Mouse (Mus musculus): ENCODE measurements around the gene Glp1r. TPM values are rescaled to one million over a fixed set of nuclear protein-coding genes. Genes with fewer than 3 reads are reported as not detected.

The Glp1r gene
- polyA plus RNA-seq, 1 experiment from 2014 or later = 0.17 TPM

GRCm38 (mm10) chr17:30912536-30912935, 10.9 kb downstream of the Glp1r start:
- no peak for ATAC-seq (ENCODE audit: extremely low read depth, insufficient number of reproducible peaks, low FRiP score, low TSS enrichment)
- Histone ChIP-seq H3K4me2 (no peak overlapping the region), H3K36me3 (no peaks in the 10 kb centered on the region), H3K9ac (no peak overlapping the region), H3K27me3 (replicated peaks) (peaks cover 17% of the 10 kb centered on the region), H3K9me3 (no peaks in the 10 kb centered on the region), H3K27ac (replicated peaks) (no peak overlapping the region), H3K4me1 (peaks cover 3% of the 10 kb centered on the region; the same call in 1 of the 2 replicates), H3K4me3 (no peak overlapping the region)
- WGBS = 63% methylated on average over 5 of the region's 5 CpGs

- Histone ChIP-seq H3K9ac (no peak overlapping the region), H3K4me3 (no peak overlapping the region)
These were observed 12.6 kb downstream of the Glp1r start for GRCm38 (mm10) chr17:30914264-30914663.

GRCm38 (mm10) chr17:30923566-30923965, 21.9 kb downstream of the Glp1r start:
- Histone ChIP-seq H3K27ac (replicated peaks) (no peak overlapping the region), H3K4me1 (no peaks in the 10 kb centered on the region), H3K27me3 (replicated peaks) (0 out of 2 replicates have a peak, but pooled peaks cover 4% of the 10 kb centered on the region), H3K36me3 (no peaks in the 10 kb centered on the region), H3K9ac (no peak overlapping the region), H3K4me2 (no peak overlapping the region), H3K9me3 (no peaks in the 10 kb centered on the region), H3K4me3 (no peak overlapping the region)
- ATAC-seq (ENCODE audit: extremely low read depth, insufficient number of reproducible peaks, low FRiP score, low TSS enrichment) = no peak
- 56% methylated on average over 4 of the region's 4 CpGs for WGBS

More at GRCm38 (mm10) chr17:30914264-30914663, 12.6 kb downstream of the Glp1r start:
- H3K27me3 ChIP-seq (replicated peaks) = peaks cover 11% of the 10 kb centered on the region
- H3K9me3 ChIP-seq = no peaks in the 10 kb centered on the region
- H3K36me3 ChIP-seq = no peaks in the 10 kb centered on the region
- H3K27ac ChIP-seq (replicated peaks) = no peak overlapping the region
- no peak for ATAC-seq (ENCODE audit: extremely low read depth, insufficient number of reproducible peaks, low FRiP score, low TSS enrichment)
- no peaks in the 10 kb centered on the region for H3K4me1 ChIP-seq
- H3K4me2 ChIP-seq = no peak overlapping the region

- no peak overlapping the region for H3K27ac ChIP-seq (replicated peaks)
- H3K4me2 ChIP-seq = no peak overlapping the region
- no peaks in the 10 kb centered on the region for H3K36me3 ChIP-seq
- no peaks in the 10 kb centered on the region for H3K4me1 ChIP-seq
- ATAC-seq (ENCODE audit: extremely low read depth, insufficient number of reproducible peaks, low FRiP score, low TSS enrichment) = no peak
- WGBS = 78% methylated on average over 7 of the region's 7 CpGs
- H3K4me3 ChIP-seq = no peak overlapping the region
- H3K9me3 ChIP-seq = no peaks in the 10 kb centered on the region
- H3K27me3 ChIP-seq (replicated peaks) = peaks cover 4% of the 10 kb centered on the region; the same call in 1 of the 2 replicates
- no peak overlapping the region for H3K9ac ChIP-seq
These were observed 29.2 kb downstream of the Glp1r start for GRCm38 (mm10) chr17:30930827-30931226.

- Histone ChIP-seq H3K9ac (no peak overlapping the region), H3K4me3 (no peak overlapping the region), H3K36me3 (no peaks in the 10 kb centered on the region), H3K4me1 (peaks cover 2% of the 10 kb centered on the region), H3K27ac (replicated peaks) (no peak overlapping the region), H3K27me3 (replicated peaks) (peaks cover 5% of the 10 kb centered on the region), H3K4me2 (no peak overlapping the region), H3K9me3 (no peaks in the 10 kb centered on the region)
- 79% methylated on average over 5 of the region's 5 CpGs for WGBS
- ATAC-seq (ENCODE audit: extremely low read depth, insufficient number of reproducible peaks, low FRiP score, low TSS enrichment) = no peak
These were observed 31.2 kb downstream of the Glp1r start for GRCm38 (mm10) chr17:30932836-30933235.

- 55% methylated on average over 5 of the region's 5 CpGs for WGBS
- Histone ChIP-seq H3K36me3 (no peaks in the 10 kb centered on the region), H3K9me3 (no peaks in the 10 kb centered on the region), H3K4me1 (peaks cover 21% of the 10 kb centered on the region), H3K27me3 (replicated peaks) (peaks cover 5% of the 10 kb centered on the region), H3K4me3 (no peak overlapping the region), H3K27ac (replicated peaks) (no peak overlapping the region), H3K4me2 (no peak overlapping the region), H3K9ac (no peak overlapping the region)
- no peak for ATAC-seq (ENCODE audit: extremely low read depth, insufficient number of reproducible peaks, low FRiP score, low TSS enrichment)
These were observed 33.7 kb downstream of the Glp1r start for GRCm38 (mm10) chr17:30935301-30935700.

- H3K36me3 ChIP-seq = no peaks in the 10 kb centered on the region
- no peak overlapping the region for H3K4me3 ChIP-seq
- peaks cover 21% of the 10 kb centered on the region for H3K4me1 ChIP-seq
- WGBS = 20% methylated on average over 9 of the region's 9 CpGs
- peak; percentile 51; the same call in 1 of the 2 replicates for ATAC-seq (ENCODE audit: extremely low read depth, insufficient number of reproducible peaks, low FRiP score, low TSS enrichment)
- H3K9ac ChIP-seq = no peak overlapping the region
- H3K9me3 ChIP-seq = no peaks in the 10 kb centered on the region
- H3K27me3 ChIP-seq (replicated peaks) = peaks cover 5% of the 10 kb centered on the region
- H3K4me2 ChIP-seq = no peak overlapping the region
- 0 out of 2 replicates have a peak overlapping the region, but pooled peaks have one; percentile 12 for H3K27ac ChIP-seq (replicated peaks)
These were observed 36.9 kb downstream of the Glp1r start for GRCm38 (mm10) chr17:30938554-30938953.

GRCm38 (mm10) chr17:30948382-30948781, 46.8 kb downstream of the Glp1r start:
- no peaks in the 10 kb centered on the region for H3K36me3 ChIP-seq
- no peak overlapping the region for H3K4me3 ChIP-seq
- no peak overlapping the region for H3K27ac ChIP-seq (replicated peaks)
- no peaks in the 10 kb centered on the region for H3K9me3 ChIP-seq
- no peak for ATAC-seq (ENCODE audit: extremely low read depth, insufficient number of reproducible peaks, low FRiP score, low TSS enrichment)
- WGBS = 56% methylated on average over 1 of the region's 1 CpGs
- H3K4me2 ChIP-seq = no peak overlapping the region
- H3K27me3 ChIP-seq (replicated peaks) = peaks cover 14% of the 10 kb centered on the region; the same call in 1 of the 2 replicates
- no peaks in the 10 kb centered on the region for H3K4me1 ChIP-seq
- no peak overlapping the region for H3K9ac ChIP-seq

- no peak overlapping the region for H3K9ac ChIP-seq
- no peak overlapping the region for H3K4me3 ChIP-seq
- ATAC-seq (ENCODE audit: extremely low read depth, insufficient number of reproducible peaks, low FRiP score, low TSS enrichment) = no peak
- no peaks in the 10 kb centered on the region for H3K9me3 ChIP-seq
- 4% methylated on average over 7 of the region's 7 CpGs for WGBS
- H3K27ac ChIP-seq (replicated peaks) = no peak overlapping the region
- no peak overlapping the region for H3K4me2 ChIP-seq
- H3K4me1 ChIP-seq = no peaks in the 10 kb centered on the region
- no peaks in the 10 kb centered on the region for H3K36me3 ChIP-seq
- peaks cover 25% of the 10 kb centered on the region; the same call in 1 of the 2 replicates for H3K27me3 ChIP-seq (replicated peaks)
These were observed 49.2 kb downstream of the Glp1r start for GRCm38 (mm10) chr17:30950780-30951179.

- Histone ChIP-seq H3K4me2 (no peak overlapping the region), H3K9me3 (no peaks in the 10 kb centered on the region), H3K4me1 (no peaks in the 10 kb centered on the region), H3K36me3 (no peaks in the 10 kb centered on the region), H3K4me3 (no peak overlapping the region), H3K27ac (replicated peaks) (no peak overlapping the region), H3K9ac (no peak overlapping the region), H3K27me3 (replicated peaks) (peaks cover 25% of the 10 kb centered on the region; the same call in 1 of the 2 replicates)
- ATAC-seq (ENCODE audit: extremely low read depth, insufficient number of reproducible peaks, low FRiP score, low TSS enrichment) = no peak
- WGBS = 67% methylated on average over 8 of the region's 8 CpGs
These were observed 50.0 kb downstream of the Glp1r start for GRCm38 (mm10) chr17:30951600-30951999.

- no peaks in the 10 kb centered on the region for H3K4me1 ChIP-seq
- no peak within 1 kb of the TSS for H3K27ac ChIP-seq (replicated peaks)
- H3K9me3 ChIP-seq = no peaks in the 10 kb centered on the region
- no peak within 1 kb of the TSS for H3K4me2 ChIP-seq
- WGBS = 44% methylated on average over 10 of the region's 10 CpGs
- H3K27me3 ChIP-seq (replicated peaks) = peaks cover 23% of the 10 kb centered on the region; the same call in 1 of the 2 replicates
- no peak within 1 kb of the TSS for H3K4me3 ChIP-seq
- no peaks in the 10 kb centered on the region for H3K36me3 ChIP-seq
- no peak within 1 kb of the TSS for H3K9ac ChIP-seq
- ATAC-seq (ENCODE audit: extremely low read depth, insufficient number of reproducible peaks, low FRiP score, low TSS enrichment) = no peak
These were observed 52.7 kb downstream of the Glp1r start, which contains the start of gene Umodl1 for GRCm38 (mm10) chr17:30954340-30954739. Gene Umodl1 (plus strand): TSS chr17:30954640.

- H3K27ac ChIP-seq (replicated peaks) = no peak overlapping the region
- H3K4me2 ChIP-seq = no peak overlapping the region
- H3K4me3 ChIP-seq = no peak overlapping the region
- no peaks in the 10 kb centered on the region for H3K27me3 ChIP-seq (replicated peaks)
- no peak overlapping the region for H3K9ac ChIP-seq
- no peaks in the 10 kb centered on the region for H3K9me3 ChIP-seq
- ATAC-seq (ENCODE audit: extremely low read depth, insufficient number of reproducible peaks, low FRiP score, low TSS enrichment) = no peak
- H3K36me3 ChIP-seq = no peaks in the 10 kb centered on the region
- H3K4me1 ChIP-seq = no peaks in the 10 kb centered on the region
- WGBS = 38% methylated on average over 7 of the region's 7 CpGs
These were observed 60.4 kb downstream of the Glp1r start for GRCm38 (mm10) chr17:30961936-30962592.

Measured in heart, embryonic 13.5 days (tissue).